Mouse (Mus musculus): ENCODE results near the gene Mgat2.
"Not testable (repeated sequence)": the region's sequence is repeated elsewhere in the genome, so short reads cannot be mapped to it uniquely, and the experiment has no call there.

The Mgat2 gene

GRCm38 (mm10) chr12:69183583-69184308, at the start of gene Mgat2, which contains the start of gene Rpl36al:
Mgat2 (plus strand) TSS chr12:69184157.
Rpl36al (minus strand) TSS chr12:69184083.
- TF ChIP-seq GATA4 (IDR thresholded peaks at IDR 0.05; ENCODE audit: insufficient replicate concordance, low read length) = no peak; the same call in 1 of the 2 replicates

DNA sequence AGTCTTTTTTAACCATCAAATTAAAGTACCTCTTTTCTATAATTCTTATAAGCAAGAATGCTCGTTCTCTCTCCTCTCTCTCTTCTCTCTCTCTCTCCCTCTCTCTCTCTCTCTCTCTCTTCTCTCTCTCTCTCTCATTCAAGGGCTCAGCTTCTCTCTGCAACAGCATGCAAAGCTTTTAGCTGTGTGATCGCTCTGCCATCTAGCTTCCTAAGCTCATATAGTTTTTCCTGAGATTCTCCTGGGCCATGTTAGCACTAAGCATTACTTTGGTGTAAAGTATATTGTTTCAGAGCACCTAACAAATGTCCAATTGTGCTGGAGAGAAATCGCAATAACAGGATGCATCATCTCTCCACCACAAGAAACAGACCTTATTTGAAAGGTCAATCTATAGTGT, 44.8 kb upstream of the Mgat2 start:
- no peak for TF ChIP-seq GATA4 (IDR thresholded peaks at IDR 0.05; ENCODE audit: insufficient replicate concordance, low read length)

DNA sequence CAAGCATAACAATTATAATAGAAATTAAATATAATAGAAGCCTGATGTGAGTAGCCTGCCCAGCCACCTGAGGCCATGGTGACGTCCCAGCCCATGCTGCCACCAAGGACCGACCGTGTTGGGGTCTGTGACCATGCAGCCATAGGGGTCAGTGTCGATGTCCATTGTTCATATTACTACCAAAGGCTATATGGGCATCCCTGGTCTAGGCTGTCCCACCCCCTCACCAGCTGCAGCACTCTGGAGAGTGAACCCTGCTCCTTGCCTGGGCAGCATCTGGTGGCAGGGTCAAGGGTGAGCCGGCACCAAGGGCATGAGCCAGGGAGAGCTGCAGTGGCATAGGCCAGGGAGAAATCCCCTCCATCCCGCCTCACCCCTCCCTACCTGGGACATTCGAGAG, 44.1 kb upstream of the Mgat2 start:
- TF ChIP-seq GATA4 (IDR thresholded peaks at IDR 0.05; ENCODE audit: insufficient replicate concordance, low read length) = no peak

- TF ChIP-seq GATA4 (IDR thresholded peaks at IDR 0.05; ENCODE audit: insufficient replicate concordance, low read length) = no peak
Observed at GRCm38 (mm10) chr12:69143460-69143859, 40.5 kb upstream of the Mgat2 start.

GRCm38 (mm10) chr12:69147166-69147735, 36.7 kb upstream of the Mgat2 start:
- TF ChIP-seq GATA4 (IDR thresholded peaks at IDR 0.05; ENCODE audit: insufficient replicate concordance, low read length) = no peak

GRCm38 (mm10) chr12:69150049-69150448, 33.9 kb upstream of the Mgat2 start:
- no peak for TF ChIP-seq GATA4 (IDR thresholded peaks at IDR 0.05; ENCODE audit: insufficient replicate concordance, low read length)

DNA sequence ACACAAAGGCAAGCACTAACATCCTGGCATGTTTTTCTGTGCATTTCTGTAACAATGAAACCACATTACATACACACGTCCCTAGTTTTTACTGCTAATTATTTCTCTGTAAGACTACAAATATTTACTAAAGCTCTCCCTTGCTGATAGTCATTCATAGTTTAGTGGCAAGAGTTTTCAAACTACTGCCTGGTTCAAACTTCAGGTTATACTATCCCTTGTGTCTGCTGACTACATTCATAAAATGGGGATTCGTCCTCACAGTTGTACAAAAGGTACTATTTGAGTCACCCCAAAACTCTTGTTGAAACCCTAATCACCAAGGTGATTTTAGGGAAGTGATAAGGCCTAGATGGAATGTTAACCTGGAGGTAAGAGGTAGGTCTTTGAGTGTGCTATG, 28.0 kb upstream of the Mgat2 start:
- TF ChIP-seq GATA4 (IDR thresholded peaks at IDR 0.05; ENCODE audit: insufficient replicate concordance, low read length) = no peak

DNA sequence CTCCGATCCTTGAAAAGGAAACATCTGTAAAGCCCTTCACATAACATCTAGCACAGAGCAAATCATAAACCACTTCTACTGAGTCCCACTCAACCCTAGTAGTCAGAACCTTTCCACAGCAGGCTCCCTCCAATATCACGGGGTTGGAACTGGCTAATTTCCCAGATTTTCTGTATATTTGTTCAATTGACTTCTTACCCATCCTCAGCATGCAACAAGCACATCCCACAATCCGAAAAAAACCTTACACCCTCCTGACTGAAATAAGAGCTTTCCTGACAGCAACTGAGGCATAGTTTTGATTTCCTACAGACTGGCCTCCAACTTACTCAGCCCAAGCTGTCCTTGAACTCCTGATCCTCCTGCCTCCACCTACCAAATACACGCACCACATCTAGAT, 27.5 kb upstream of the Mgat2 start:
- TF ChIP-seq GATA4 (IDR thresholded peaks at IDR 0.05; ENCODE audit: insufficient replicate concordance, low read length) = no peak

DNA sequence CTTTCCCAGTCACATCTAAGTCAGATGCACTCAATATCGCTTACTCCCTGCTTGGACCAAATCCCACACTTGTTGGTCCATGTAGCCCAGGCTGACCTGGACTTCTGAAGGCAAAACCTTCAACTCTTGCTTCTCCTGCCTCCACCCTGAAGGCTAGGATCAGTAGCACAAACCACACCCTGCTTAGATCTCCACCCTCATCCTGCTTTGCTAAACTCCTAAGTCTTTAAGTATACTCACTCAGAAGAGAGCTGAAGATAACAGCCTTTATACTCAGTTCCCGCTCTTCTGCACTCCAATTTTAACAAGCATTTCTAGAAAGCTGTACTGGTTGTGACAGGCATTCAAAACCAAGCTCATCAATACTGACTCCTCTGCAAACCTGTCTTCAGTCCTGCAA, 26.9 kb upstream of the Mgat2 start:
- TF ChIP-seq GATA4 (IDR thresholded peaks at IDR 0.05; ENCODE audit: insufficient replicate concordance, low read length) = no peak

DNA sequence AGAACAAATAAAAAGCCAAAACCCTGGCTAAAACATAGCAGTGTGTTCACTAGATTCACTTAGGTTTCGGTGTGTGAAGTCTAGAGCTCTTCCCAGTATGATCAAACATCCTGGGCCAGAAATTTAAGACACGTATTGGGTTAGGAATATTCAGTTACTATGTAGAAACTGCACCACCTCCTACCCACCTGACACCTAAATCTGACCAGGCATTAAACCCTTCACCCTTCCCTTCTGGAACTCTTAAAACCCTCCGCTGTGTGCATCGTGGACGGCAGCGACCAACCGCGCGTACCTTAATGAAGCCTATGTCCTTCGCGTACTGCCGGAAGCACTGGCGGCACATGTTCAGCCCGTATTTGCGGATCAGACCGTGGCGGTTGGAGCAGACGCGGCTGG, 25.6 kb upstream of the Mgat2 start:
- no peak for TF ChIP-seq GATA4 (IDR thresholded peaks at IDR 0.05; ENCODE audit: insufficient replicate concordance, low read length)

DNA sequence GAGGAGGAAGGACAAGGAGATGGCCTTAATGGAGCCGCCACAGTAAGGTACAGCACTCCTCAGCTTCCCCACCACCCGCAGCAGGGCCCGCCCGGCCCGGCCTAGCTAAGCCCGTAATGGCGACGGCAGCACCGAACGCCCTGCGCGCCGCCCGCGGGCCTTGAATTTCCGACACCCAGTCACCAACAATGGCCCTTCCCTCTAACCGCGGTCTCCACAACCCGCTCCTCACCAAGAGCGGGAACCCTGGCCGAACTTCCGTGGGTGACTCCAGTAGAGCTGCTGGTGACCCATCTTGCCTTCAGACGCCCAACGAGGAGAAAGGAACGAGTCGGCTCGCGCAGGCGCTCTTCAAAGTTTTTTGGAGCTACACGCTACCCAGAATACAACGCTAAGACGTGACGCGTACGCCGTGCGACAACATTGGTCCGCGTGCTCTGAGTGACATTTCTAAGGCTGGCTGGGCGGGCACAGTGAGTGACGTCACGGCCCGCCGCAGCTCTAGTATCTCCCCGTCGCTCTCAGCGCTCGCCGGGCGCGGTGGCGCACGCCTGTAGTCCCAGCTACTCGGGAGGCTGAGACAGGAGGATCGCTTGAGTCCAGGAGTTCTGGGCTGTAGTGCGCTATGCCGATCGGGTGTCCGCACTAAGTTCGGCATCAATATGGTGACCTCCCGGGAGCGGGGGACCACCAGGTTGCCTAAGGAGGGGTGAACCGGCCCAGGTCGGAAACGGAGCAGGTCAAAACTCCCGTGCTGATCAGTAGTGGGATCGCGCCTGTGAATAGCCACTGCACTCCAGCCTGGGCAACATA, 25.0 kb upstream of the Mgat2 start, which contains the start of gene Rps29:
Gene Rps29, minus strand, starts transcription at position 422 of the 813 bp plus-strand sequence.
- TF ChIP-seq GATA4 (IDR thresholded peaks at IDR 0.05; ENCODE audit: insufficient replicate concordance, low read length) = not testable (repeated sequence)

- TF ChIP-seq GATA4 (IDR thresholded peaks at IDR 0.05; ENCODE audit: insufficient replicate concordance, low read length) = no peak
Observed at GRCm38 (mm10) chr12:69159578-69159940, 24.4 kb upstream of the Mgat2 start.

DNA sequence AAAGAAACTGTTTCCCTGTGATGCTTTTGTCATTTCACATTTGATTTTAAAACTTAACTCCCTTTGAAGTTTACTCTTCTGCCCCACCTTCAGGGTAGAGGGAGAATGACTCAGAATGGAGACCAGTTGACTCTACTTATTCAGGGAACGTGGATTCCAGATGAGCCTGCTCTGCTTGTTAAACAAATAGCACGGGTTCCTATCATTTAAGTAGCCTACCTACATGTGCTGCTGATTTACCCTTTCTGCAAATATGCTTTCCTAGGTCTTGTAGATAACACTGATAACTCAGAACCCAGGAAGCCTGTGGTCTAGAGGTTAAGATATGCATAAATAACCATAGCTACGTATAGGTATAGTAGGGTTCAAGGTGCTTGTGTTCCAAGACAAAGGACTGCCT, 19.1 kb upstream of the Mgat2 start:
- TF ChIP-seq GATA4 (IDR thresholded peaks at IDR 0.05; ENCODE audit: insufficient replicate concordance, low read length) = no peak

DNA sequence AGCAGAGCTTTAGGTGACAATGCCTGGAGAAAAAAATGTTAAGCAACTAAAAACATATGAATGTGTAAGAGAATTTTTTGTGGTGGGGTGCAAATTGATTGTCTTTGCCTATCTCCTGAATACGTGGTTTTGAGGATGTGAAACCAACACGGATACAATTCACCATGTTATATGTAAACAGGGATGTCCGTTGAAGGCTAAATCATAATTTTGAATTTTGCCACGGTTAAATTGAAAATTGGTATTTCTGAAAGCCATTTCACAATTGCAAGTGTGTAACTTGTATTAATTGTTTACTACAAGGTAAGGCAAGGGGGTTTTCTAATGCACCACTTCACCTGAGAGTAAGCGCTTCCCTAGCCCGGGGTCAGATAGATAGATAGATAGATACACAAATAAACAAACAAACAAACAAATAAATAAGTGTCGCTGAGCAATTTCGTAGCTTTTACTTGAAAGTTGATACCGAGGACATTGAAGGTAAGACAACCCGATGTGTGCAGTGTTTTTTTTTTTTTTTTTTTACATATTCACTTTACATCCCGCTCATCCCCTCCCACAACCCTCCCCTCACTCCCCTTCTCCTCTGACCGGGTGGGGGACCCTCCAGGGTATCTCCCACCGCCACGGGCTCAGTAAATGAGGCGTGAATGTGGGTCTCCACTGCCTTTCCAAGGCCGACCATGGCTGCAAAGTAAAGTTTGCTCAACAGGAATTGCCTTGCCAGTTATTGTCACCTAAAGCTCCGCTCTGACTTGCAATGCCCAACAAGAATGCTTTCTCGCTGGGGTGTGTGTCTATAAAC, 16.1 kb upstream of the Mgat2 start:
- no peak for TF ChIP-seq GATA4 (IDR thresholded peaks at IDR 0.05; ENCODE audit: insufficient replicate concordance, low read length)

DNA sequence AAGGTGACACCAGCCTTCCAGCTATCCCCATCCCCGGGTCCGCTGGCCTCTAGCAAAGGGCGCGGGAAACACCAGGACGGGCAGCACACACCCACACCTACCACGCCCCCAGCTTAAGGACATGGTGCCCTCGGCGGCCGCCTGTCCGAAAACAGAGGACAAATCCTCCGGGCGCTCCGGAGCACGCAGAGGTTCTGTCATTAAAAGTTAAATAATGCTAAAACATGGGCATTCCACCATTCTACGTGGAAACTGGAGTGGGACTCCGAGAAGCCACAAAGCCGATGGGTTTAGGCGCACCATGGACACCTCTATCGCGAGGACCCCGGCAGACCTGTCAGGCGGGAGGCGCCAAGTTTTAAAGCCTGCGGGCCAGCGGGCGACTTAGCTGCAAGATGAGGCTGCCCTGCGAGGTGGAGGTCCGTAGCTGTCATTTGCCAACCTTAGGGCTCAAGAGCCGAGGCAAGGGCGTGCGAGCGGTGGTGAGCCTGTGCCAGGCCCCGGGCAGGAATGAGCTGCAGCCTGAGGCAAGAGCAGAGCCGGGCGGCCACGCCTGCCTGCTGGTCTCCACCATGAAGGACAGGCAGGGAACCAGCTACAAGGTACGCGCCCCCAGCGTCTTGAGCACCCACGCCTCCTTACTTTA, 15.4 kb upstream of the Mgat2 start, which contains the start of gene Lrr1:
Gene Lrr1, plus strand, starts transcription at position 354 of the 646 bp plus-strand sequence.
- no peak for TF ChIP-seq GATA4 (IDR thresholded peaks at IDR 0.05; ENCODE audit: insufficient replicate concordance, low read length)
